Mouse (Mus musculus) myocyte (in vitro differentiated cells): Measurements from ENCODE around the gene Cend1.

Source experiments
- CEBPB ChIP-seq: IDR thresholded peaks from 2 replicates; pipeline ENCODE4 v1.6.1; 2011; ENCODE audit warnings: mild to moderate bottlenecking, moderate library complexity; ENCODE audit not compliant: poor library complexity, insufficient read depth, severe bottlenecking
- E2F4 ChIP-seq: IDR thresholded peaks from one replicate; pipeline ENCODE4 v1.6.1; 2011; ENCODE audit warnings: mild to moderate bottlenecking, control low read depth, moderate library complexity; ENCODE audit not compliant: insufficient read depth
- MAX ChIP-seq: IDR thresholded peaks from one replicate; pipeline ENCODE4 v1.6.1; 2011; ENCODE audit warnings: low read depth, mild to moderate bottlenecking, control low read depth
- POLR2A ChIP-seq: IDR thresholded peaks from one replicate; pipeline ENCODE4 v1.6.1; 2011; ENCODE audit warnings: low read depth, mild to moderate bottlenecking, control low read depth, moderate library complexity; ENCODE audit not compliant: insufficient read length
- SRF ChIP-seq: IDR thresholded peaks from one replicate; pipeline ENCODE4 v1.6.1; 2011; ENCODE audit warnings: low read depth; ENCODE audit not compliant: control insufficient read depth, insufficient read length

DNA sequence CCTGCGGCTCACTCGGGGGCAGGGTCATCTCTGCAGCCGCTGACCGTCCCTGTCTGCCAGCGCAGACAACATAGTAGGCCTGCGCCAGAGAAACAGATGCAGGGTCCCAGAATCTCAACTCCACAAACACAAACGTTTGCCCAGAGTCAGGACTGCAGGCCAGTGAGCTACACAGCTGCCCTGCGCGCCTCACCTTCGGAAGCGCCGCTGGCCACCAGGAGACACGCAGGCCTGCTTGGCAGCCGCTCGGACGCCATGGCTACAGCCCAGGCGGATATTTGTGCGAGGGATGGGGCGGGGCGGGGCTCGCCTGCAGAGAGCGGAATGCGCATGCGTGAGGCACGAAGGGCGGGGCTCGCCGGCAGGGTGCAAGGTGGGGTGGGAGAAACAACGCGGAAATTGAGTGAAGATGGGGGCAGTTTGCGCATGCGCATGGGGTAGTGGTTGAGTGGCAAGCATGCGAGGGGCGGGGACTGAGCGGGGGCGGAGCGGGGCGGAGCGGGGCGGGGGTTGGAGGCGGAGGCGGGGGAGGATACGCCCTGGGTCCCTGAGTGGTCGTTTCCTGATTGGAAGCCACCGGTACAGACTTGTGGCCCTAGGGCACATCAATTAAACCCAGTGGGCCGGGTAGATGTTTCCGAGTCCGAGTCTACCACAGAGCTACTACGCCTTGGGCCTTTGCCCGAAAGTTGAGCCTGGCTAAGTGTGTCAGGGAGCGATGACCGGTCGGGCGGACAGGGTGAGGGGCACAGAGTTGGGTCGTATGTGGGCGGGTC is 15.3 kb downstream of the Cend1 start, which contains the start of gene Gatd1:
- no peak for TF ChIP-seq SRF
- TF ChIP-seq MAX = no peak
- peak; percentile 96 for TF ChIP-seq POLR2A
- TF ChIP-seq CEBPB = no peak
- no peak for TF ChIP-seq E2F4
